Mouse (Mus musculus) kidney, embryonic 14.5 days (tissue): ENCODE measurements around the gene Lgals3. TPM values are rescaled to one million over a fixed set of nuclear protein-coding genes. Genes with fewer than 3 reads are reported as not detected.

Experiments used
- ATAC-seq: fragments of 200-750 bp; cut with Nextera tagmentation; 2 replicates; pipeline ENCODE4 v1.8.0; 2017; ENCODE audit warnings: moderate number of reproducible peaks, mild to moderate bottlenecking, moderate TSS enrichment, moderate library complexity; ENCODE audit not compliant: low FRiP score, low TSS enrichment
- H3K27ac ChIP-seq: fragments of 300-500 bp; sonication (generic); 2 replicates; pipeline ENCODE4 v1.5.1; 2014; ENCODE audit warnings: low read depth, mild to moderate bottlenecking, low read length, moderate library complexity, mixed read lengths
- H3K27me3 ChIP-seq: fragments of 300-500 bp; sonication (generic); 2 replicates; pipeline ENCODE4 v1.6.1; 2014; ENCODE audit warnings: mild to moderate bottlenecking, low read length; ENCODE audit not compliant: control insufficient read depth, insufficient read depth
- H3K36me3 ChIP-seq: fragments of 300-500 bp; sonication (generic); 2 replicates; pipeline ENCODE4 v1.6.1; 2014; ENCODE audit warnings: low read length, mixed read lengths; ENCODE audit not compliant: control insufficient read depth, insufficient read depth
- H3K4me1 ChIP-seq: fragments of 300-500 bp; sonication (generic); 2 replicates; pipeline ENCODE4 v1.6.1; 2014; ENCODE audit warnings: low read length, mixed read lengths; ENCODE audit not compliant: control insufficient read depth, insufficient read depth
- H3K4me2 ChIP-seq: fragments of 300-500 bp; sonication (generic); replicated peaks from 2 replicates; pipeline ENCODE4 v1.6.1; 2014; ENCODE audit warnings: low read depth, mild to moderate bottlenecking, low read length
- H3K4me3 ChIP-seq: fragments of 300-500 bp; sonication (generic); 2 replicates; pipeline ENCODE4 v1.5.1; 2014; ENCODE audit warnings: mild to moderate bottlenecking, low read length
- H3K9ac ChIP-seq: fragments of 300-500 bp; sonication (generic); 2 replicates; pipeline ENCODE4 v1.6.1; 2014; ENCODE audit warnings: low read depth, mild to moderate bottlenecking, low read length, moderate library complexity
- H3K9me3 ChIP-seq: fragments of 300-500 bp; sonication (generic); 2 replicates; pipeline ENCODE4 v1.6.1; 2016; ENCODE audit warnings: low read length; ENCODE audit not compliant: control insufficient read depth
- WGBS: fragments of 180-500 bp; shearing (Covaris S2); extraction: QIAGEN DNeasy Blood & Tissue Kit; methylation state at CpG from one replicate; pipeline ENCODE4 v1.1.7; 2014; 5-methylcytosine and 5-hydroxymethylcytosine counted together
- polyA plus RNA-seq: library from polyadenylated mRNA; unstranded; fragments of >200 nt; fragmentation: Nextera tagmentation; extraction: Ambion mirVana; gene quantifications from 2 replicates; pipeline ENCODE4 v1.2.1, GENCODE M21; 2014

Gene Lgals3
- polyA plus RNA-seq, 1 experiment from 2014 or later = 11.2 TPM

DNA sequence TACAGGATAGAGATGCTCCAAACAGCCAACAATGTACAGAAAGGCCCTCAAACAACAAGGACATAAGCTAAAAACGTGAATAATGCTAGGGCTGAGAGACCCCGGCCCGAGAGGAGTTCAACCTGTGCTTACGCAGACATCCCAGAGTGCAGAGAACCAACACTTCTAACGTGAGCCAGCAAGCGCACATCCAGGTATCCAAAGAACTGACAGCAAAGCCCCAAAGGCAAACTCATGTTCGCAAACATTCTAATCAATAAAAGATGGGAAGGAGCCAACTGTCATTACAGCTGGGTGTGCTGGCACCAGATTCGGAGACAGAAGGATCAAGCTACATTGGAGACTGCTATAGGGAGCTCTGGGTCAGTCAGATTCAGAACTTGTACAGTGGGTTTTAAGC, 35.2 kb downstream of the Lgals3 start:
- Histone ChIP-seq H3K4me3 (no peak overlapping the region), H3K27ac (no peak overlapping the region), H3K27me3 (no peaks in the 10 kb centered on the region), H3K4me2 (no peak overlapping the region), H3K9ac (no peak overlapping the region), H3K4me1 (no peaks in the 10 kb centered on the region), H3K36me3 (peaks cover 84% of the 10 kb centered on the region), H3K9me3 (no peaks in the 10 kb centered on the region)
- ATAC-seq = no peak
- WGBS = 94% methylated on average over 8 of the region's 8 CpGs

DNA sequence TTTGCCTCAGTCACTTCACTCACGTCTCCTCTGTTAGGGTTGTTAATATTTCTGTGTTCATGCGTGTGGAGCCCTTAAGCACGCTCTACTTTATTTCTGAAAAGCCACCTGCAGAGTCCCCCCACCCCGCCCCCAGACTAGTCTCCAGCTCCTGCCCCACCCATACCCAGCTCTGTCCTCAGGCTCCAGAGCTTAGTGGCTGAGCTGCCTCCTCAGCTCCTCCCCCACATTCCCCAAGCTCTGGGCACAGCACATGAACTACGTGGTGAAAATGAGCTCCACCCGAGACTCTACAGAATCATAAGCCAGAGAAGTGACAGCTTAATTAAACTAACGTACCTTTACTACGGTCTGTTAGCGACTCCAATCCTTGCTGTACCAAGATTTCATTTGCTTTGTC, 38.4 kb downstream of the Lgals3 start:
- H3K9ac ChIP-seq = no peak overlapping the region
- H3K27ac ChIP-seq = no peak overlapping the region
- H3K4me3 ChIP-seq = no peak overlapping the region
- no peak overlapping the region for H3K4me2 ChIP-seq
- WGBS = 85% methylated on average over 9 of the region's 9 CpGs
- H3K27me3 ChIP-seq = no peaks in the 10 kb centered on the region
- H3K9me3 ChIP-seq = no peaks in the 10 kb centered on the region
- peaks cover 94% of the 10 kb centered on the region for H3K36me3 ChIP-seq
- H3K4me1 ChIP-seq = no peaks in the 10 kb centered on the region
- ATAC-seq = no peak

DNA sequence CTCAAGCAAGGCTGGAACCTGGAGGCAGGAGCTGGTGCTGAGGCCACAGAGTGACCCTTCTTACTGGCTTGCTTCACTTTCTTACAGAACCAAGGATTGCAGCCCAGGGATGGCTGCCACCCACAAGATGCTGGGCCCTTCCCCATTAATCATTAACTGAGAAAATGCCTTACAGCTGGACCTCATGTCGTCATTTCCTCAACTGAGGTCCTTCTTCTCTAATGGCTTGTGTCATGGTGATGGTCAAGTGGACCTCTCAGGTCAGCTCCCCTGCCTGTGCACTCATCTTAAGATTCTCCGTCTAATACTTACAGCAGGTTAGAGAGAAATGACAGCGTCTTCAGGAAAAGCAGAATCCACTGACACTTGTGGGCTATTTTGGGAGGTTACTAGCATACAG, 49.8 kb downstream of the Lgals3 start:
- H3K27me3 ChIP-seq = no peaks in the 10 kb centered on the region
- H3K27ac ChIP-seq = no peak overlapping the region
- ATAC-seq = no peak
- WGBS = 26% methylated on average over 3 of the region's 3 CpGs
- peak overlapping the region; percentile 57 for H3K4me3 ChIP-seq
- H3K9me3 ChIP-seq = no peaks in the 10 kb centered on the region
- peak overlapping the region; percentile 63 for H3K4me2 ChIP-seq
- H3K9ac ChIP-seq = peak overlapping the region; percentile 58
- H3K4me1 ChIP-seq = peaks cover 9% of the 10 kb centered on the region; the same call in 1 of the 2 replicates
- H3K36me3 ChIP-seq = peaks cover 32% of the 10 kb centered on the region

GRCm38 (mm10) chr14:47417775-47418665, 50.5 kb downstream of the Lgals3 start, which contains the start of gene Dlgap5:
TSS of gene Dlgap5 (minus strand) at chr14:47418407.
- Histone ChIP-seq H3K4me2 (peak within 1 kb of the TSS; percentile 63), H3K36me3 (peaks cover 25% of the 10 kb centered on the region), H3K27ac (peak within 1 kb of the TSS; percentile 52), H3K9me3 (no peaks in the 10 kb centered on the region), H3K4me3 (peak within 1 kb of the TSS; percentile 57), H3K27me3 (no peaks in the 10 kb centered on the region), H3K4me1 (peaks cover 9% of the 10 kb centered on the region; the same call in 1 of the 2 replicates), H3K9ac (peak within 1 kb of the TSS; percentile 58)
- peak; percentile 98 for ATAC-seq
- 2% methylated on average over 36 of the region's 36 CpGs for WGBS

- peak overlapping the region; percentile 58; the same call in 1 of the 2 replicates for H3K9ac ChIP-seq
- peak overlapping the region; percentile 57 for H3K4me3 ChIP-seq
- no peak for ATAC-seq
- H3K4me2 ChIP-seq = peak overlapping the region; percentile 63
- peaks cover 9% of the 10 kb centered on the region; the same call in 1 of the 2 replicates for H3K4me1 ChIP-seq
- H3K36me3 ChIP-seq = peaks cover 24% of the 10 kb centered on the region
- no peaks in the 10 kb centered on the region for H3K9me3 ChIP-seq
- WGBS = 27% methylated on average over 5 of the region's 5 CpGs
- H3K27ac ChIP-seq = peak overlapping the region; percentile 31; the same call in 1 of the 2 replicates
- H3K27me3 ChIP-seq = no peaks in the 10 kb centered on the region
These were observed 51.1 kb downstream of the Lgals3 start for GRCm38 (mm10) chr14:47418666-47418991.

DNA sequence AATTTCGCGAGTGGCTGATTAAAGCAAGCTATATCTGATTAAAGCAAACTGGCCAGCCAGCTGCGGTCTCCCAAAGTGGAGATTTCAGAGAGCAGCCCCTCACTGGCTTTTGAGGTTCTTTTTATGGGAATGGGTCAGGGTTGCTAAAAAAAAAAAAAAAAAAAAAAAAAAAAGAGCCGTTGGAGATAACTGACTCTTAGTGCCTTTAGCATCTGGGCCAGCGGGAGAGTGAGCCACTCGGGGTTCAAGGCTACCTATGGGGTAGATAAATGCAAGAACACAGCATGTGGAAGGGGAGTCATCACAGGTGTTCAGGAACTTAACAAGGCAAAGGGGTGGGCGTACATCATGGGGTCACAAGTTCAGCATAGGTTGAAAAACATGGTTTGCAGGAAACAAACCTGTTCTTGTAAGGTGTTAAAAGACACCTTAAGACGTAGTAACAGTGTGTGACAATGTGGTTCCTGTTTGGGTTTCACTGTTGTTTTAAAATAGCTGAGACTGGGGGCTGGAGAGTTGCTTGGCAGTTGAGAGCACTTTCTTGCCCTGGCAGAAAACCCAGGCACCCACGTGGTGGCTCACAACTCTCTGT, 51.6 kb downstream of the Lgals3 start:
- H3K9me3 ChIP-seq = no peaks in the 10 kb centered on the region
- no peaks in the 10 kb centered on the region for H3K27me3 ChIP-seq
- no peak overlapping the region for H3K4me3 ChIP-seq
- peaks cover 9% of the 10 kb centered on the region; the same call in 1 of the 2 replicates for H3K4me1 ChIP-seq
- ATAC-seq = no peak
- H3K9ac ChIP-seq = no peak overlapping the region
- H3K36me3 ChIP-seq = peaks cover 19% of the 10 kb centered on the region
- peak overlapping the region; percentile 63; the same call in 1 of the 2 replicates for H3K4me2 ChIP-seq
- 72% methylated on average over 9 of the region's 9 CpGs for WGBS
- H3K27ac ChIP-seq = peak overlapping the region; percentile 31

DNA sequence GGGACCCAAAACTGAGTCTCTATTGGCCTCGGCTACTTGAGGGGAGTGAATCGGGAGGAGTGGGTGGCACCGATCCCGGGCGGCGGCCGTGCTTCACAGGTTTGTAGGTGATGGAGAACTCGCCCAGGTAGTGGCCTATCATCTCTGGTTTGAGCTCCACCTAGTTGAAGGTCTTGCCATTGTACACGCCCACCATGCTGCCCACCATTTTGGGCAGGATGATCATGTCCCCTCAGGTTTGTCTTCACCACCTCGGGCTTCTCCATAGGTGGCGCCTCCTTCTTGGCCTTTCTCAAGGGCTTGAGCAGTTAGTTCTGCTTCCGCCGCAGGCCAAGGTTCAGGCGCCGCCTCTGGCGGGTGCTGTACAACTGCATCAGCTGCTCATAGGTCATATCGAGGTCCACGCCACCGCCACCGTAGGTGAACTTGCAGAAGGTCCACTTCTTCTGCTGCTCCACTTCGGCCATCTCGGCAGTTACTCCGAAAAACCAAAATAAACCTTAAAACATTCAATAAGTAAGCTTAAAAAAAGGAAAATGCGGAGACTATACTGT, 52.2 kb downstream of the Lgals3 start:
- Histone ChIP-seq H3K4me2 (no peak overlapping the region), H3K4me3 (no peak overlapping the region), H3K27ac (no peak overlapping the region), H3K9ac (no peak overlapping the region), H3K9me3 (no peaks in the 10 kb centered on the region), H3K27me3 (no peaks in the 10 kb centered on the region), H3K4me1 (peaks cover 9% of the 10 kb centered on the region; the same call in 1 of the 2 replicates), H3K36me3 (peaks cover 12% of the 10 kb centered on the region)
- ATAC-seq = no peak
- WGBS = 92% methylated on average over 24 of the region's 24 CpGs

GRCm38 (mm10) chr14:47421606-47422005, 54.1 kb downstream of the Lgals3 start:
- no peak overlapping the region for H3K4me3 ChIP-seq
- no peaks in the 10 kb centered on the region for H3K9me3 ChIP-seq
- peaks cover 9% of the 10 kb centered on the region; the same call in 1 of the 2 replicates for H3K4me1 ChIP-seq
- H3K27me3 ChIP-seq = no peaks in the 10 kb centered on the region
- H3K9ac ChIP-seq = no peak overlapping the region
- no peak overlapping the region for H3K4me2 ChIP-seq
- H3K36me3 ChIP-seq = no peaks in the 10 kb centered on the region
- ATAC-seq = no peak
- H3K27ac ChIP-seq = no peak overlapping the region
- WGBS = 35% methylated on average over 2 of the region's 2 CpGs
